In genomic region chr12:48680957-48681356, GRCm38 (mm10) we compare ENCODE assay signal across 19 mouse cellular contexts.
DNase-seq lines count a peak whose midpoint lies in the region.
"Had no signal": no experiment of that assay in that cellular context is flagged by ENCODE, and none has a peak within 500 bp of the region (broad histone marks: within the 10 kb centered on the region; RNA-seq: fewer than 3 reads in every experiment).

No protein-coding gene starts in this region.

- intact Hi-C loops in left cerebral cortex, postnatal 36 days (cut with DNase I) = no loop called here
- intact Hi-C loops in left cerebral cortex, postnatal 4 days (cut with DNase I) = no loop called here

- peak; percentile 4 for DNase-seq in layer of hippocampus, adult 11-12 months (ENCODE audit: low spot score)
- no peak for DNase-seq in layer of hippocampus, adult 9-10 months (ENCODE audit: low spot score)
- DNase-seq in left cerebral cortex, postnatal 36 days (ENCODE audit: low spot score in 2 of 2) = peak; percentile 3 to 4
- DNase-seq in left cerebral cortex, postnatal 4 days = no peak
- peak; percentile 5 for DNase-seq in right cerebral cortex, postnatal 25 days
- DNase-seq in right cerebral cortex, postnatal 14 days = no peak
- no peak for DNase-seq in thymus, postnatal 0 days (ENCODE audit: low spot score)
- DNase-seq: adrenal gland, adult 2 months; adrenal gland, postnatal 14 days; cerebellum, adult 11-12 months; cerebellum, adult 8-10 months; cerebellum, postnatal 10 days; cerebellum, postnatal 36 days; embryo, embryonic 11 days; gastrocnemius, postnatal 10 days; gastrocnemius, postnatal 36 days; heart, adult 2 months; heart, postnatal 14 days; heart, postnatal 4 days had no signal

Comparison
In these comparisons a context has a peak if more than half of its experiments do, and no peak if none do; other contexts are left out.
1. DNase-seq: peak in layer of hippocampus, adult 11-12 months (single experiment), left cerebral cortex, postnatal 36 days (2 of 2) and right cerebral cortex, postnatal 25 days (single experiment); none in layer of hippocampus, adult 9-10 months (single experiment), left cerebral cortex, postnatal 4 days (single experiment), right cerebral cortex, postnatal 14 days (single experiment) and thymus, postnatal 0 days (single experiment).